Mouse (Mus musculus) liver, postnatal 0 days (tissue): ENCODE measurements around the gene Mrpl50.

Experiments
- CTCF ChIP-seq: sonication (generic); IDR thresholded peaks from 2 replicates; pipeline ENCODE4 v1.5.1; 2016; ENCODE audit warnings: antibody characterized with exemption, low read depth
- EP300 ChIP-seq: IDR thresholded peaks from 2 replicates; pipeline ENCODE4 v1.6.1; 2016; ENCODE audit warnings: antibody characterized with exemption, low read depth, mild to moderate bottlenecking

GRCm38 (mm10) chr4:49553380-49553779, 32.5 kb upstream of the Mrpl50 start:
- TF ChIP-seq EP300 (no peak), CTCF (no peak)
